Mouse (Mus musculus) liver, adult 2 months (tissue): ENCODE measurements at regions not wholly inside any gene's neighbourhood (a gene's known extent, or its start where the extent isn't known, plus 50 kb on each side); places are given as distances from the start of the nearest gene placed in this dataset.

ENCODE experiments used
- CTCF ChIP-seq: fragments of 200-500 bp; IDR thresholded peaks from 2 replicates; pipeline ENCODE4 v1.5.1; 2011; ENCODE audit warnings: low read depth, low read length, control low read depth
- POLR2A ChIP-seq: fragments of 200-500 bp; IDR thresholded peaks from 2 replicates; pipeline ENCODE4 v1.6.1; 2011; ENCODE audit warnings: low read length, control low read depth; ENCODE audit not compliant: insufficient read depth; ENCODE audit errors: extremely low read depth

DNA sequence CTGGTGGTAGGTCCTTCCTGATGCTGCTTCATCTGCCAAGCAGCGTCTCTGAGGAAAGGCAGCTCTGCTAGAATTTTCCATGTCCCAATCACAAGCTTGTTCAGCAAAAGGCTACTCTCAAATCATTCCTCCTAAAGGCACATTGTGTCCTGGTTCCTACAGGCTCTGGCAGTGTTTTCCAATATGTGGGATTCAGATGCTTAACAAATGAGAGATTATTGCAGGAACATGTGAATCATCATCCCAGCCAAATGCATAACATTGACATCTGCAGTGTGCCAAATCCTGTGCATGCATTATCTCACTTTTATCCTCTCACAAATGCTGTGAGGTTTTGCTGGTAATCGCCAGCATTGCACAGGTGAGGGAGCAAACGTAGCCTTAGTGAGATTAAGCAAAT, 53.3 kb upstream of the Hmgn3 start:
- no peak for TF ChIP-seq POLR2A
- no peak for TF ChIP-seq CTCF
